Mouse (Mus musculus) heart, adult 9 months (tissue): ENCODE measurements at regions not wholly inside any gene's neighbourhood (a gene's known extent, or its start where the extent isn't known, plus 50 kb on each side); places are given as distances from the start of the nearest gene placed in this dataset.
A peak's percentile ranks its signal among the peaks of the same experiment; 100 is the strongest.

Experiments
- DNase-seq, 2 experiments: peaks; one replicate each; pipeline ENCODE4 v3.0.0; 2022; ENCODE audit warnings: low spot score in 2 of 2

GRCm38 (mm10) chr3:38131176-38131886, 353.3 kb downstream of the Ankrd50 start:
- DNase-seq: peak in 1 of 2 experiments; percentile 14

- no peak for DNase-seq
Measured at GRCm38 (mm10) chr3:38130088-38130487, 354.6 kb downstream of the Ankrd50 start.

- DNase-seq: no peak
Measured at GRCm38 (mm10) chr3:38129167-38129500, 355.5 kb downstream of the Ankrd50 start.

GRCm38 (mm10) chr3:38128486-38129166, 356.0 kb downstream of the Ankrd50 start:
- peak; percentile 73 to 78 for DNase-seq

GRCm38 (mm10) chr3:38116071-38116787, 368.4 kb downstream of the Ankrd50 start:
- DNase-seq: peak in 1 of 2 experiments; percentile 57

GRCm38 (mm10) chr3:38112568-38112967, 372.1 kb downstream of the Ankrd50 start:
- DNase-seq: no peak

GRCm38 (mm10) chr3:38105022-38105857, 379.4 kb downstream of the Ankrd50 start:
- no peak for DNase-seq

GRCm38 (mm10) chr3:38104418-38104817, 380.1 kb upstream of the Gm5148 start:
- DNase-seq: no peak

- no peak for DNase-seq
Measured at GRCm38 (mm10) chr3:38102985-38103384, 378.7 kb upstream of the Gm5148 start.

GRCm38 (mm10) chr3:38102181-38102580, 377.9 kb upstream of the Gm5148 start:
- no peak for DNase-seq

- no peak for DNase-seq
Measured at GRCm38 (mm10) chr3:38094370-38094979, 370.2 kb upstream of the Gm5148 start.

- no peak for DNase-seq
Measured at GRCm38 (mm10) chr3:38084548-38084947, 360.3 kb upstream of the Gm5148 start.

- peak; percentile 28 to 39 for DNase-seq
Measured at GRCm38 (mm10) chr3:38082386-38082785, 358.1 kb upstream of the Gm5148 start.

- DNase-seq: peak; percentile 49
Measured at GRCm38 (mm10) chr3:38076835-38077234, 352.5 kb upstream of the Gm5148 start.

- DNase-seq: no peak
Measured at GRCm38 (mm10) chr3:38073946-38074345, 349.7 kb upstream of the Gm5148 start.

- DNase-seq: no peak
Measured at GRCm38 (mm10) chr3:38055627-38056026, 331.3 kb upstream of the Gm5148 start.

GRCm38 (mm10) chr3:38052941-38053340, 328.7 kb upstream of the Gm5148 start:
- DNase-seq: no peak

GRCm38 (mm10) chr3:38051748-38052147, 327.5 kb upstream of the Gm5148 start:
- no peak for DNase-seq

GRCm38 (mm10) chr3:38050856-38051255, 326.6 kb upstream of the Gm5148 start:
- no peak for DNase-seq

GRCm38 (mm10) chr3:38050366-38050765, 326.1 kb upstream of the Gm5148 start:
- DNase-seq: peak in 1 of 2 experiments; percentile 28

GRCm38 (mm10) chr3:38049290-38049689, 325.0 kb upstream of the Gm5148 start:
- DNase-seq: no peak
